Mouse (Mus musculus) retina, postnatal 1 day (tissue): ENCODE data around the gene Fam186a.
A peak's percentile ranks its signal among the peaks of the same experiment; 100 is the strongest.
"Not testable (repeated sequence)": the region's sequence is repeated elsewhere in the genome, so short reads cannot be mapped to it uniquely, and the experiment has no call there.

ENCODE experiments used
- DNase-seq: peaks from one replicate; pipeline ENCODE4 v3.0.0-alpha.2; 2012

The Fam186a gene

DNA sequence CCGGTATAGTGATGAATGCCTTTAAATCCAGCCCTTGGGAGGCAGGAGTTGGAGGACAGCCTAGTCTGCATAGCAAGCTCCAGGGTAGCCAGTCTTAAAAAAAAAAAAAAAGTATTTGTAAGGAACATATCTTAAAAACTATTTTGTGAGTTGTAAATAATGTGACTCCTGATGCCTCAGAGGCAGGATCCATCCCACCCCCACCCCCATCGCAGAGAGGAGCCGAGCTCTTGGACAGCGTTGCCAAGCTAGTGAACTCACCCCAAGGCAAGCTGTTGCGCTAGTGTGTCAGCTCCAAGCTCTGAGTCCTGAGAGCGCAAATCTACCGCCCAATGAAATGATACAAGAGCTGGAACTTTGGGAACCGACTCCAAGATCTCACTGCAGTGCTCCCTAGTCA is 35.6 kb downstream of the Fam186a start:
- no peak for DNase-seq

DNA sequence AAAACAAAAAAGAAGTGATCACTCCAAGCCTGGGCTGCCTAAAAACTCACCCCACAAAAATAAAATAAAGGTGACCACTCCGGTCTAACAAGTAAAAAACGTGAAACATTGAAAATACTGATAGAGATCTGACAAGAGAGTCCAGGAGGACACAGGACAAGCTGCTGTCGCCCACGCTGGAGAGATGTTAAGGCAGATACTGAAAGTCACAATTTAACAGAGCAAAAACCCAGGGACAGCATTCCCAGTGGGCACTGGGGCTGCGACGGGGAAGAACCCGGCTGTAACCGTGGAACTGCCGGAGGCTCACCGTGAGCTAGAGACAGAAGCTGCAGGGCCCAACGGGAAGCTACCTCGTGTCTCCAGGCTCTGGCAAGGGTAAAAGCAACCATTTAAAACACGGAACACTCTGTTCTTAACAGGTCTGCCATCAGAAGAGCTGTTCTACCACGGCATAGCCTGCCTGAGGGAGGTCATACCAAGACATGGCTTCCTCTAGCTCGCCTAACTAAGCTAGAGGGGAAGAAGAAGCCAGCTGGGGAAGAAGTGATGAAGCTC is 47.2 kb downstream of the Fam186a start:
- DNase-seq = no peak

DNA sequence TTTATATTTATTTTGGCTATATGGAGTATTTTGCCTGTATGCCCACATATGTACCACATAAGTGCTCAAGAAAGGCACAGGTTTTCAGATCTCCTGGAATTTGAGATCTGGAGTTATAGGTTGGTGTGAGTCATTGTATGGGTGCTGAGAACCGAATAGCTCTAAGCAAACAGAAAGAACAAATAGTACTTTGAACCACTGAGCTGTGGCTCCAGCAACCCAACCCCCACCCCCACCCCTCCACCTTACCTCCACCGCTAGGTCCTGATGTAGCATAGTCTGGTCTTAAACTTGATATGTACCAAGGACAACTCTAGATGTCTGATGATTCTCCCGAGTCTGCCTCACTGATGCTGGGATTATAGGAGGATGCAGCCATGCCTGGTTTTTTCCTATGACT is 49.6 kb downstream of the Fam186a start:
- no peak for DNase-seq

DNA sequence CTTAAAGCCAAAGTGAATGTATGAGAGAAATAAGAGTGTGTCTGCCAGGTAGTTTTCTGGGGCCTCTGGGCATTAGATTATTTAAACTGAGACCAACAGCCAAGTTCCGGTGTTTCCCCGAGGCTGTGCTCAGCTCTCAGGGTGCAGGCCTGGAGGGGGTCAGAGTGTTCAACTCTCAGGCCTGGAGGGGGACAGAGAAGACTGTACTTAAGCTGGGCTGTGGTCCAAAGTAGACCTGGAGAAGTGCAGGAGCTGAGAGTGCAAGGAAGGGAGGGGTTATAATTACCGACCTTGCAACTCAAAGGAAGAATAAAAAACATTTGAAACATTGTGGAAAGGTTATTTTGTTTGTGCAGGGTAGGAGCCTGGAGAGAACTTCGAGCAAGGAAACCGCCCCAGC is 52.2 kb downstream of the Fam186a start:
- no peak for DNase-seq

DNA sequence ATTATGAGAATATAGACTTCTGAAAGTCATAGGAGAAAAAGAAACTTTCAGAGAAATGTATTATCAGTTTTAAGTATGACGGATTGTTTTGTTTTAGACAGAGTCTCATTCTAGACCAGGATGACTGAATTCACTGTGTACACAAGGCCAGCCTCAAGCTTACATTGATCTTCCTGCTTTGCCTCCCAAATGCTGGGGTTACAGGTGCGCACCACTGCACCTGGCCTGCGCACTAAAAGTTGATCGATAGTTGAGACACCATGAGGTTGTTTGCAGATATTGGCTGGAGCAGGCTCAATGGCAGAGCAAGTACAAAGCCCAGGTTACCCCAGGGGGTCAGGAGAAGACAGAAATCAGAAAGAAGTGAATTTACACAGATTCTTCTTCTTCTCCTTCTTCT is 55.1 kb downstream of the Fam186a start:
- no peak for DNase-seq

DNA sequence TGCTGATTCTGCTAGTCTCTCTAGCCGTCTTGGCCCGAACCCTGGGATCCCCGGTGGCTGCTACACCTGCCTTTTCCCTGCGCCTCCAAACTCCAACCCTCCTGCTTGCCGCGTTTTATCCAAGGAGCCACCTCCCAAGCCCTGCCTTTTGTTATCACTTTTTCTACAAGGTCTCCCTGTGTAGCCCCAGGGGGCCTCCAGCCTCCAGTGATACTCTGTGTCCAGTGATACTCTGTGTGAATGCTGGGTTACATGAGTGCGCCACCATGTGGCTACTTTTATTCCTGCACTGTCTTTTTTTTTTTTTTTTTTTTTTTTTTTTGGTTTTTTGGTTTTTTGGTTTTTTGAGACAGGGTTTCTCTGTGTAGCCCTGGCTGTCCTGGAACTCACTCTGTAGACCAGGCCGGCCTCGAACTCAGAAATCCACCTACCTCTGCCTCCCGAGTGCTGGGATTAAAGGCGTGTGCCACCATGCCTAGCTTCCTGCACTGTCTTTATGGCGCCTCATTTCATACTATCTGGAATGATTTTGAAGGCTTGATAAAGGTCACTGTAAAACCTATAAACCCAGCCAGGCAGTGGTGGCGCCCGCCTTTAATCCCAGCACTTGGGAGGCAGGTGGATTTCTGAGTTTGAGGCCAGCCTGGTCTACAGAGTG is 57.4 kb downstream of the Fam186a start:
- DNase-seq = peak; percentile 78

DNA sequence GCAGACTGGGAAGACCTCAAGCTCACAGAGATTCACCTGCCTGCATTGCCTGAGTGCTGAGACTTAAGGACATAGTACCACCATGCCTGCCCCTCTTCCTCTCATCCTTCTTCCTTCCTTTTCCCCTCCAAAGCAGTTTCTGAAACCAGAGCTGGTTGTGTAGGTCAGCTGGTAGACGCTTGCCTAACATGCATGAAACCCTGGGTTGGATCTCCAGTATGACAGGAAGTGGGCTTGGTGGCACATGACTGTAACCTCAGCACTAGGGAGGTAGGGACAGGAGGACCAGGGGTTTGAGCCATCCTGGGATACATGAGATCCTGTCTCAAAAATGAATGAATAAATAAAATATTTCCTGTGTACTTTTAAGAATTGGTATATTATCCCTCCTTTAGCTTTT is 59.3 kb downstream of the Fam186a start:
- no peak for DNase-seq

DNA sequence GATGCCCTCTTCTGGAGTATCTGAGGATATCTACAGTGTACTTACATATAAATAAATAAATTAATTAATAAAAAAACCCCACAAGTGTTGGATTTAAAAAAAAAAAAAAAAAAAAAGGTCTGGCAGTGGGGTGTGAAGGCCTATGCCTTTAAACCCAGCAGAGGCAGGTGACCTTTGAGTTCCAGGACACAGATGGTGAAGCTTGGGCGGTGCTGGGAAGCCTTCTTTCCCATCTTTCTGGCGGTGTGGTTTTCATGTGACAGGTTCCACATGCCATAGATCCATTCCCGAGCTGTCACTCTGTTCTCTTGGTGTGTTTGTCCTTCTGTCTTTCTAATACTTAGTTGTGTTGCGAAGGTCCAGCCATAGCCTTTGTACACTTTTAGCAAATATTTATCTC is 59.8 kb downstream of the Fam186a start:
- no peak for DNase-seq

DNA sequence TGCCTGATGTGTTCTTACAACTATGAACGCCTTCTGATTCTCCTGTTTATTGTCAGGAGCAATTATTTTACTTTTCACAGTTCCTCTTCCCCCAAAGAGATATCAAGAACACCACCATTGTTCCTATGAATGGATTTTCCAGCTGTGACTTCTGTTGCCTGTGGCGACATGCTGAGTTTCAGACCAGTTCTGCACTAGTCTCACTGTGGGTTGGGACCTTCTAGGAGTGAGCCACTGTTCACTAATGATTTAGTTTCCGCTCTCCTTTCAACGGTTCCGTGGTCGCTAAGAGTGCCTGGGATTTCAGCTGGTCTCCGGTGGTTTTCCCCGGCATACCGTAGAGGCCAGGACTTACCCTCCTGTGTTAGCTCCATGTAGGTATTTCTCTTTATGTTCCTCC is 62.0 kb downstream of the Fam186a start:
- no peak for DNase-seq

DNA sequence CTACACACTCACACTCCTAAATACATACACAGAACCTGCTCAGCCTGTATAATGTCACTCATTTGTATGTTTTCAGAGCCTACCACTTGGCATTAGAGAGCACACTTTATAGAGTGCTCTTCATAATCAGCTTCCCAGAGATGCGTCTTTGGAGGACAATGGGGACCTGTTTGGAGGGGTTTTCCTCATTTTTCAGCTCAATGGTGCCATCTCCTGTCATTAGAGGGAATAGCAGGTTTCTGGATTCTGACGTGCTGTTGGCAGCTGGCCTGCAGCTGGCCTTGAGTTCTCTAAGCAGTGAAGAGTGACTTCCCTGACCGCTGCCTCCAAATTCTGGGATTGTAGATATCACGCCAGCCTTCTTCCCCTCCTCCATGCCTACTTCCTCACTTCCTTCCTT is 62.5 kb downstream of the Fam186a start:
- DNase-seq = peak; percentile 92

DNA sequence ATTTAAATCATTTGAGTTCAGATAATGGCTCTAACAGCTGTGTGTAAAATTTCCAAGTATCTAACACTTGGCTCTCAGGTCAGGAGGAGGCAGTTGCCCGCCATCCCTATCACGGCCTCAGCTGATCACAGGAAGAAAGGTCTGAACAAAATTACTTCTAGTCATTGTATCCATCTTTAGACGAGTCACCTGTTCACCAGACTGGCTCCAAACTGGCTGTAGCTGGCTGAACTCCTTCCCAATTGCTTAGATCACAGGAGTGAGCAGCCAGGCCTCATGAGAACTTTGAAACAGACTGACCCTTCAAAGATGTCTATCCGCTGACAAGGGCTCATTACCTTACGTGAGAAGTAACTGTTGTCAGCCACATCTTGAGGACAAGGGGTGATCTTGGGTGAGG is 63.6 kb downstream of the Fam186a start:
- no peak for DNase-seq

DNA sequence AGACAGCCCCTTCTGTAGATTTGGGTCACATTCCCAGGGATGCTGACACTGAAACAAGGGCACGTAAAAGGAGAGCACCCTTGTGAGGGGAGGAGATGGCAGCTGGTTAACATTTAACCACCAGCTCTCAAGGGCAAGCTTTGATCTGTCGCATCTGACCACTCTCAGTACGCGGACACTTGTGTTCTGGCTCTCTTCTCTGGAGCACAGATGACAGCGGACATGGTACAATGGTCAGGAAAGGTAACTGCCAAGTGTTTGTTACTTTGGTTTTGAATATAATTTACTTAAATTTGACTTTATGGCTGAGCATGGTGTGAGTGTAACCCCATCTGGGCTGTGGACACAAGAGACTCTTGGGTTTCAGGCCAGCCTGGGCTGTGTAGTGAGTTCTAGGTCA is 64.1 kb downstream of the Fam186a start:
- DNase-seq = no peak

DNA sequence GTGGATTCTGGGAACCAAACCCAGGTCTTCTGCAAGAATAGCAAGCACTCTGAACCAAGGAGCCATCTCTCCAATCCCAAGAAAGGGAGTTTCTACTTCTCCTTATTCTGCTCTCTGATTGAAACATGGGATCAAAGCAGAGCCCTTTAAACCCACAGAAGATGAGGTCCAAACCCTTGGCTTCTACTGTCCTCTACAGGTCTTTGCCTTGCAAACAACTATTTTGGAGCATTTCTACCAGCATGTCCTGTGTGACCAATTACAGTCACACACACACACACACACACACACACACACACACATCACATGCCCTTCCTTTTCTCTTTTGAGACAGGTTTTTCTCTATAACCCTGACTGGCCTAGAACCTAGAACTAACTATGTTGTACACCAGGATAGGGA is 70.2 kb downstream of the Fam186a start:
- DNase-seq = no peak

DNA sequence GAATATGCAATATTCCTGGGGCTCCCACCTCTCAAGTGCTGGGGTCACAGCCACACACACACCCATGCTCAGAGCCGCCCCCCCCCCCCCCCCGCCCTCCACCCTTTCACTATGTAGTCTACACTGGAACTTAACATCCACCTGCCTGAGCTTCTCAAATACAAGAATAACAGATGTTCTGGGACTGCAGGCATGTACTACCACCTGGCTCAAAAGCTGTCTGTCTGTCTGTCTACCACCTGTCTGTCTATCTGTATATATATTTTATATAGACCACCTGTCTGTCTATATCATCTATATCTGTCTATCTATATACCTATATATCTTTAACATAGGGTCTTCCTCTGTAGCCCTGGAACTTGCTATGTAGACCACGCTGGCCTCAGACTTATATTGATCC is 75.5 kb downstream of the Fam186a start:
- DNase-seq = no peak

DNA sequence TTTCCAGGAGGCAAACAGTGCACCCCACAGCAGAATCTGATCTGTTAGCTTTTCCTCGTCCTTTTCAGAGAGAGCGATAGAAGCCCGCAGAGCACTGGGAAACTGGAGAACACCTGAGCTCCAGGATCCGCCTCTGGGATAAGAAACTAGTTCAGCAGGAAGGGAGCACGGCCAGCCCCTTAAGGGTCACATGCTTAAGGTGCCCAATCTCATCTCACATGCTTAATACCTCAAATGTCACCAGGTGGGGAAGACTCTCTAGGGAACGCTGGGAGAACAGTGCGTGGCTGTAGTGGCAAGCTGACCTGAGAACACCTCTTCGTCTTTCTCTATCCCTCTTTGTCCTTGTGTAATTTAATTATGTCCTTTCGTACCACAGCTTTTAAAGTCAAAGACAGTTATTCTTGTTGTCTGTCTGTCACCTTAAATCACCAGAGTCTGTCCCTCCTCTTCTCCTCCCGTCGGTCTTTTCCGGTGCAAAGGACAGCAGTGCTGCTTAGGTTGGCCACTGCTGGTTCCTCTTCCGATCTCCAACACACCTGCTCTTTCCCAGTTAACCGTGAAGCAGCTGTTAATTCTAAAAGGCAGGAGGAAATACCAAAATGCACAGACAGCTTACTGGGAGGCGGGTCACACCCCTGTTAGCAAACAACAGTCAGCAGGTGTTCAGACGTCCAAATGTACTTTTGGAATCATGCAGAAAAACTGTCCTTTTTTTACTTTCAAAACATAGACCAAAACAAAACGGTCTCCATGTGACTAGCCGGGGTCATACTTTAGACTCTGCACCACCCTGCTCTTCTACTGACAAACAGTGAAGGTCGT is 76.2 kb downstream of the Fam186a start:
- no peak for DNase-seq

DNA sequence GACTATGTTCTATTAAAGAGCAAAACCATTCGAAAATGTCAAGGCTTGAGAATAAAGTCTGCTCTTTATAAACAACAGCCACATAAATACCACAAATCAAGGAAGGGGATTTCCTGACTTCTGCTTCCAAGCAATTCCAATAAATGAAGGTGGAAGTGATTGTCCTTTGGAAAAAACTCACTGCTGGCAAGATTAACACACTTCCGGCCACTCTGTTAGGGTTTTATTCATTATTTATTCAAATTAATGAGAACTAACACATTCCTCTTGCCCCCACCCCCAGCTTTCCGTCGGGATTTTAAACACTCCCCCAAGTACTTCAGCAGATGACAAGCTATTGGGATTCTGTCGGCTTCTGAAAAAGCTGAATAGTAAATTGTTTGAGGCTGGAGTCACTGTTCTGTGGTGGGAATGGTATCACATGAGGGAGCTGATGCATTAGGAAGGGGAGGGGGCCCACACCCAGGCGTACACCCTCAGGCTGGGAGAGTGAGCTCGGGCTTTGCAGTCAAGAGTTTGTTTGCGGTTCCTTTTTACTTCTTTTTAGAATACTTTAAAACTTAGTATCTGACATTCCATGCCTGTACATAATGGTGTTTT is 77.5 kb downstream of the Fam186a start:
- no peak for DNase-seq

DNA sequence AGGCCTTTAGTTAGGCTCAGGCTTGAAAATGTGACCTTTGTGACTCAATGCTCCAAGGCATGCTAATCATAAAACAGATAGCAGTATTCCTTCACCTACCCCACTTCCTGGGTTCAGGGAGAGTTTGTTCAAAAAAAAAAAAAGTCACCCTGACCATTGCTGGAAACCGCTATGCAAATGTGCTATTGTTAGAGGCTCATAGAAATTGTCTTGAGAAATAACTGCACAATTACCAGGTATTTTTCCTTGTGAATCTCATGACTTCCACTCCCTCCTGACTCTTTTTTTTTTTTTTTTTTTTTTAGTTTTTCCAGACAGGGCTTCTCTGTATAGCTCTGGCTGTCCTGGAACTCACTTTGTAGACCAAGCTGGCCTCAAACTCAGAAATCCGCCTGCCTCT is 79.7 kb downstream of the Fam186a start:
- DNase-seq = not testable (repeated sequence)

DNA sequence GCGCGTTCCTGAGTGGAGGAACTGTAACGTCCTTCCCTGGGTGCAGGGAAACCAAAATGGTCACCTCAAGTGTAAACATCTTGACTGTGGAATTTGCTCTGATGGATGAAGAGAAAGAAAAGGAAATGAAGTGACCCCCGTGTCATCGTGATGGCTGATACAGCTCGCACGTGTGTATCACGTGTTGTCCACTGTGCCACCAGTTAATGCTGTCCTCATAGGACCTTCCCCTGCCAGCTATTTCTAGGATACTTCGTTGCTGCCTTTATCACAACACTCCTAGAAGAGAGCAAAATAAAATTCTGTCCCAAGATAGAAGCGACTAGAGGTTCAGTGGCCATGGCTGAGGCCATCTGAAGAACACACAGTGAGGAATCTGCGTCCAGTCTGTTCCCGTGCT is 82.8 kb downstream of the Fam186a start:
- DNase-seq = no peak

DNA sequence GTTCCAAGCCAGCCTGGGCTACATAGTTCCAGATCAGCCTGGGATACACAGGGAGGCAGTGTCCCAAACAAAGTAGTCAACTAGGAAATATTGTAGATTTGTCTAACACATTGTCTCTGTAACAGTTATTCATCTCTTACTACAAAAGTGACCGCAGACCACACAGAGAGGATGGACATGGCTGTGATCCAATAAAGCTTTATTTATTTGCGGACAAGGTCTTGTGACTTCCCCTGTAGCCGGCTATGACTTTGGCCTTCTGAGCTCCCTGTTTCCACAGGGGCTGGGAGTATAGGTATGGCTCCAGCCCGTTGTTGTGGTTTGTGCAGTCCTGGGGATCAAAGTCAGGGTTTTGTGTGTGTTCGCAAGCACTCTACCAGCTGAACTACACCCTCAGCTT is 88.3 kb downstream of the Fam186a start:
- no peak for DNase-seq

DNA sequence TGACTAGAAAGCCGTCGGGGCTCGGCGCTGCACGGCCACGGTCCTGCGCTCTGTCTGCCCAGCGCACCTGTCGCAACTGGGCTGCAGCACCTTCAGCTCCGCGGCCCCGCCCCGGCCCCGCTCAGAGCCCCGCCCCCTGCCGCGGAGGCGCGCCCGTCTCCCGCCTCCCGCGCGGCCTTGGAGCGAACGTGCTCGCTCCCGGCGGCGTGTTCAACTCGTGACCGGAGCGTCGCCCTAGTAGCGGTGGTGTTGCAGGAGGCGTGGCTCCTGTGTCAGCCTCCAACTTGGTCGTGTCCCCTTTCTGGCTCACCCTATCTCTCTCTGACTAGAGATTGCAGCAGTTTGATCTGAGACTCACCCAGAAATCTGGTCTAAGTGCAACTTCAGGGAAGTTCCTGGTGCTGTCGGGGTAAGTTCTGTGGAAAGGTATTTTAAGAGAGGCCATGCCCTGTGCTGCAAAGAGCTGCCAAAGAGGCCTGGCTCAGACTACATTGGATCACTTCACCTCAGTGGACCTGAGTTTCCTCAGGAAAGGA is 91.5 kb downstream of the Fam186a start, which contains the start of gene Lima1:
Gene Lima1 (minus strand): TSS at position 123 of the 536 bp plus-strand sequence.
- peak; percentile 94 for DNase-seq

DNA sequence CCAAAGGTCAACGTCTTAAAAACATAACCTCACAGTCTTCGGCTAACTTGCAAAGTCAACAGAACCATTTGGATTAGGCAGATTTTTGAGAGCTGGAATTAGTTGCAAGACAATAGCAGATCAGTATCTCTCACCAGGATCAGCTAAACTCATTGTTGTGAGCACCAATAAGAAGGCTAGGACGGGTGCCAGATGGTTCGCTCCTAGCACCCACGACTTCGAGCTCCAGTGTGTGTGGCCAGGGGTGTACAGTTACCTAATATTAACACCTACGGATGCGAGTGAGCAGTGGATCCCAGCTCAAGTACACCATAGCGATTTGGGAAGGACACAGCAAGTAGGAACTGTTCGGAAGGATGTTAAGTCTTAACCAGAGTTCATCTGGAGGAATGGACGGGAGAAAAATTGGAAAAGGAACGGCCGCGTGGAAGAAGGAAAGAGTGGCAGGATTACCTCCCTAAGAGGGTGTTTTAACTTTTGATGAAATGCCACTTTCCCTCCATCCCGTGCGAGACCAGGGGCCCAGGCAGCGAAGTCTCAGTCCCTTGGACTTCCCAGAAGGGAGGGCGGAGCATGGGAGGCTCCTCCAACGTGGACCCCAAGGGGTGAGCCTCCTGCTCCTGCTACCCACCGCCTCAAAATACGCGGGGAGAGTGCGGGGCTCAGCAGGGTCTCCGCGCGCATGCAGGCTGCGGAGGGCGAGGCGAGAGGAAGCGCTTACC is 92.1 kb downstream of the Fam186a start:
- peak; percentile 55 for DNase-seq

DNA sequence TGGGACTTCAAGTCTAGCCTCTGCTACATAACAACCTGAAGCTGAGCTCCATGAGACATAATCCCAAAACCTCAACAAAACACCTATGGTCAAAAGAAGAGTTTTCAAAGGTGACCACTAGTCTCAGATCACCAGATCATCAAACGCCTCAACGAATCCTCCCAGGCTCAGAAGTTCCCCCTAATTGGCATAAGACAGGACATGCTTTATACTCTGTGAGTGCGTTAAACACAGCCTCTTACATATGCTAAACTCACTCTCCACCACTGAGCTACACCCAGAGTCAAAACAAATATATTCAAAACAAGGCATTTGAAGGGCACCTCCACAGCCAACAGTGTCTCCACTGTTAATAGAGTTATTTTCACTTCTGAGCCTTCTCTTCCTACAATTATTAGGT is 94.3 kb downstream of the Fam186a start:
- DNase-seq = no peak
